Mouse (Mus musculus) bone marrow macrophage, adult 2 months (primary cell): Measurements from ENCODE around the gene Arhgef38.

Experiments used
- CTCF ChIP-seq: IDR thresholded peaks from 2 replicates; pipeline ENCODE4 v1.5.1; 2012; ENCODE audit warnings: low read depth, mild to moderate bottlenecking, low read length, moderate library complexity
- POLR2A ChIP-seq: IDR thresholded peaks from 2 replicates; pipeline ENCODE4 v1.6.1; 2012; ENCODE audit warnings: mild to moderate bottlenecking, low read depth, low read length, borderline replicate concordance

DNA sequence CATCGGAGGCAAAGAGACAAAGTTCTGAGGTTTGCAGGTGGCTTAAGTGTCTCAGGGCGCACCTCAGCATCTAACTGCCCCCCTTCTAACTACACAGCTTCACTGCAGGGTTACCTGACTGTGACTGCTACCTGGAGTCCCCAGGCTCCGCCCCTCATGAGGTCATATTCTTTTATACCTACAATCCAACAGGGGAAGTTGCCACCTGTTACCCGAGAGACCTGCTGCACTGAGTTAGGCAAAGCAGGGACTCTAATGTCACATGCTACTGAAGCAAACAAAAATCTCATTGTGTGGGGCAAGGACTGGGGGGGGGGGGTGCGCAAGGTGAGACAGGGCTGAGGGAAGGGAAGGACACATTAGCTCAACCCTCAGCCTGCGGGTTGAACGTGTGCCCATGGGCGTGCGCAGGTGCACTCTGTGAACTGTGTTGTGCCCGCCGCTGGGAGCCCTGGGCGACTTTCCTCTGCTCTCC, at the start of gene Arhgef38:
- no peak for TF ChIP-seq CTCF
- no peak for TF ChIP-seq POLR2A
